Mouse (Mus musculus) heart, embryonic 16.5 days (tissue): Measurements from ENCODE around the gene Slc35a1. TPM values are rescaled to one million over a fixed set of nuclear protein-coding genes. Genes with fewer than 3 reads are reported as not detected.

Experiments
- ATAC-seq: fragments of 200-750 bp; cut with Nextera tagmentation; replicated peaks from 2 replicates; pipeline ENCODE4 v1.8.0; 2017; ENCODE audit warnings: moderate number of reproducible peaks; ENCODE audit not compliant: insufficient read depth, low FRiP score; ENCODE audit errors: extremely low read depth
- H3K27ac ChIP-seq: fragments of 300-500 bp; sonication (generic); 2 replicates; pipeline ENCODE4 v1.5.1; 2014; ENCODE audit warnings: mild to moderate bottlenecking, low read length, control low read depth, moderate library complexity
- H3K27me3 ChIP-seq: fragments of 300-500 bp; sonication (generic); 2 replicates; pipeline ENCODE4 v1.6.1; 2014; ENCODE audit warnings: low read length, mixed read lengths; ENCODE audit not compliant: control insufficient read depth, insufficient read depth
- H3K36me3 ChIP-seq: fragments of 300-500 bp; sonication (generic); 2 replicates; pipeline ENCODE4 v1.6.1; 2014; ENCODE audit not compliant: control insufficient read depth, insufficient read depth
- H3K4me1 ChIP-seq: fragments of 300-500 bp; sonication (generic); 2 replicates; pipeline ENCODE4 v1.6.1; 2014; ENCODE audit warnings: low read length, mixed read lengths; ENCODE audit not compliant: control insufficient read depth, insufficient read depth
- H3K4me2 ChIP-seq: fragments of 300-500 bp; sonication (generic); 2 replicates; pipeline ENCODE4 v1.6.1; 2014; ENCODE audit warnings: low read depth, mild to moderate bottlenecking, control low read depth, low read length
- H3K4me3 ChIP-seq: fragments of 300-500 bp; sonication (generic); 2 replicates; pipeline ENCODE4 v1.5.1; 2014; ENCODE audit warnings: mild to moderate bottlenecking, control low read depth, low read length
- H3K9ac ChIP-seq: fragments of 300-500 bp; sonication (generic); 2 replicates; pipeline ENCODE4 v1.6.1; 2014; ENCODE audit warnings: low read length, control low read depth
- H3K9me3 ChIP-seq: fragments of 300-500 bp; sonication (generic); replicated peaks from 2 replicates; pipeline ENCODE4 v1.6.1; 2016; ENCODE audit warnings: low read length; ENCODE audit not compliant: control insufficient read depth
- WGBS: fragments of 180-500 bp; shearing (Covaris S2); extraction: QIAGEN DNeasy Blood & Tissue Kit; methylation state at CpG from one replicate; pipeline ENCODE4 v1.1.7; 2014; 5-methylcytosine and 5-hydroxymethylcytosine counted together
- polyA plus RNA-seq: library from polyadenylated mRNA; unstranded; fragments of >200 nt; fragmentation: Nextera tagmentation; extraction: Ambion mirVana; gene quantifications from 2 replicates; pipeline ENCODE4 v1.2.1, GENCODE M21; 2015

The Slc35a1 gene
- polyA plus RNA-seq, 1 experiment from 2014 or later = 43.4 TPM

DNA sequence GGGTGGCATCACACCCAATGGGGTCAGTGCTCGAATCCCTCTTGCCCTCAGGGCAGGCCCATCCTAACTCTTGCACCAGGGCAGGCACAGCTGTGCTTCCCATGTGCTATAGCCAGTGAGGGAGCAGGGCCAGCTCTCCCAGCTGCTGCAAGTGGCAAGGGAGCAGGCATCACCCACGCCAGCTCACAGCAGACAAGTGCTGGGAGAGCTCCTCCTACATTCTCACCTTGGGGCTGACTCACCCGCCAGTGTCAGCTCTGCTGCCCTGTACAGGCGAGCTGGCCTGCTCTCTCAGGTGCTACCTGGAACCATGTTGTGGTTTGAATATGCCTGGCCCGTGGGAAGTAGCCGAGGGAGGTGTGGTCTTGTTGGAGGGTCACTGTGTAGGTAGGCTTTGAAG, 25.3 kb downstream of the Slc35a1 start:
- no peak overlapping the region for H3K4me3 ChIP-seq
- H3K4me1 ChIP-seq = no peaks in the 10 kb centered on the region
- H3K27me3 ChIP-seq = no peaks in the 10 kb centered on the region
- H3K9me3 ChIP-seq = no peaks in the 10 kb centered on the region
- 77% methylated on average over 6 of the region's 6 CpGs for WGBS
- no peak overlapping the region for H3K9ac ChIP-seq
- no peak overlapping the region for H3K27ac ChIP-seq
- H3K4me2 ChIP-seq = no peak overlapping the region
- H3K36me3 ChIP-seq = peaks cover 43% of the 10 kb centered on the region
- no peak for ATAC-seq

DNA sequence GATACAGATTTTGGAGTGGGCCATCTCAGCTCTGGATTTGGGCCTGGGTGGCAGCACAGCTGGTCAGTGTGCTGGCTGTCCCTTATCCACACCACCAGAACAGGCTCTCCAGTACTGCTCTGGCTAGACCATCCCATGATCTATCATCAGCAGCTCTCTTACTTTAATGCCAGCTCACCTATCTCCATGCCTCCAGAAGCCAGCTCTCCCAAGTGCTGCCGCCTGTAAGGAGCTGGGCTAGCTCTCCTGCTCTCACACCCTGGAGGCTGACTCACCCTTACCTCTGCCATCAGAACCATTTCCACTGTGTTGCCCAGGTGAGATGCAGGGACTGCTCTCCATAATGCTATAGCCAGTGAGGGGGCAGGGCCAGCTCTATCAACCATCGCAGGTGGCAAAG, 25.7 kb downstream of the Slc35a1 start:
- no peak for ATAC-seq
- no peaks in the 10 kb centered on the region for H3K27me3 ChIP-seq
- no peak overlapping the region for H3K4me2 ChIP-seq
- H3K36me3 ChIP-seq = peaks cover 46% of the 10 kb centered on the region
- H3K9me3 ChIP-seq = no peaks in the 10 kb centered on the region
- no peak overlapping the region for H3K4me3 ChIP-seq
- H3K27ac ChIP-seq = no peak overlapping the region
- no peaks in the 10 kb centered on the region for H3K4me1 ChIP-seq
- no peak overlapping the region for H3K9ac ChIP-seq
- WGBS = 88% methylated on average over 2 of the region's 2 CpGs

DNA sequence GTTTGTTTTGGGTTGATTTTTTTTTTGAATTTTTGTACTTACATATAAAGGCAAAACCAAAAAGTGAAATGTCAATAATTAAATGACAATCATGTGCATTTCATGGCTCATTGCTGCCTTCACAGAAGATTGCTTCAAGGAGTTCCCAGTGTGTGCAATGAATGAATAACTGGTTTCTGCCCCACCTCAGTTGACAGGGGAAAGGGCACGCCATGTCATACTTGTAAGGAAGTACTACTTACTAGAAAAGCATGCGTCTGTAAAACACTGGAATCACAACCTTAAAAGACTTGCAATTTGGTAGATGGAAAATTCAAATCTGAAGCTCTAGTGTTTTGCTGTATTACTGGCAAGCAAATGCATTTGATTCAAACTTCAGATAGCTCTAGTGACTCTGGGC, 28.2 kb downstream of the Slc35a1 start:
- Histone ChIP-seq H3K4me1 (no peaks in the 10 kb centered on the region), H3K27me3 (no peaks in the 10 kb centered on the region), H3K9ac (no peak overlapping the region), H3K9me3 (no peaks in the 10 kb centered on the region), H3K4me3 (no peak overlapping the region), H3K36me3 (peaks cover 55% of the 10 kb centered on the region), H3K4me2 (no peak overlapping the region), H3K27ac (no peak overlapping the region)
- WGBS = 87% methylated on average over 2 of the region's 2 CpGs
- no peak for ATAC-seq

DNA sequence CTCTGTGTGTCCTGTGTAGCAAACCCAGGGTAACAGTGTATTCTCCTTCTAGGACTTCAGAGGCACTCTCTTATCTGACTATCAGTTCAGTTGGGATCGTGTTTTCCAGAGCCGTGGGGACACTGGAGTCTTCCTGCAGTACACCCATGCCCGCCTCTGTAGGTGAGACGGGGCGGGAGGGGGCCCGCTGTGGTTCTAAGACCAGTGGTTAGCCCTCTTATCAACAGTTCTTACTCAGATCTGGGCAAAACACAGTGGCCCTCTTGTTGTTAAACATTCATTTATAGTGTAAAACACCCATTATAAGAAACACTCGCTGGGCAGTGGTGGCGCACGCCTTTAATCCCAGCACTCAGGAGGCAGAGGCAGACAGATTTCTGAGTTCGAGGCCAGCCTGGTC, 31.1 kb downstream of the Slc35a1 start:
- no peak for ATAC-seq
- 93% methylated on average over 10 of the region's 10 CpGs for WGBS

DNA sequence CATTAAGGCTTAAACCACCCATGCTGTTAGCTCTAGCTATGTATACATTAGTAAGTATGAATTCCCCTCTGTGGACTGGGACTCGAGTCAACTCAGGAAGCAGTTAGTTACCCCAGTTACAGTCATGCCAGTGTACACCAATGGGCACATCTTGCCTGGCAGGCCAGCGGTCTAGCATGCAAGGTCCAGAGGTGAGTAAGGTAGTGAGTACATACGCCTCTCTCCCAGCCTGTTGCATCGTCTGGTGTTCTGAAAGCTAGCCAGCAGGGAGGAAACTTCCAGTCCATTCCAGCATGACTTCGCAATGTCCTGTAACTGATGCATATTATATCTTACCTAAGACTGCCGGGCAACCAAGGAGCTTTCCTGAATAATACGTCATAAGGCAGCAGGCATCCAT, 34.1 kb downstream of the Slc35a1 start:
- Histone ChIP-seq H3K4me2 (no peak overlapping the region), H3K9me3 (no peaks in the 10 kb centered on the region), H3K27ac (no peak overlapping the region), H3K9ac (no peak overlapping the region), H3K36me3 (peaks cover 50% of the 10 kb centered on the region), H3K27me3 (no peaks in the 10 kb centered on the region), H3K4me3 (no peak overlapping the region), H3K4me1 (no peaks in the 10 kb centered on the region)
- no peak for ATAC-seq
- 89% methylated on average over 7 of the region's 7 CpGs for WGBS

More for the DNA sequence above, 31.1 kb downstream of the Slc35a1 start:
- Histone ChIP-seq H3K9me3 (no peaks in the 10 kb centered on the region), H3K4me3 (no peak overlapping the region), H3K27me3 (no peaks in the 10 kb centered on the region), H3K4me2 (no peak overlapping the region), H3K27ac (no peak overlapping the region), H3K9ac (no peak overlapping the region), H3K4me1 (no peaks in the 10 kb centered on the region), H3K36me3 (peaks cover 58% of the 10 kb centered on the region)

DNA sequence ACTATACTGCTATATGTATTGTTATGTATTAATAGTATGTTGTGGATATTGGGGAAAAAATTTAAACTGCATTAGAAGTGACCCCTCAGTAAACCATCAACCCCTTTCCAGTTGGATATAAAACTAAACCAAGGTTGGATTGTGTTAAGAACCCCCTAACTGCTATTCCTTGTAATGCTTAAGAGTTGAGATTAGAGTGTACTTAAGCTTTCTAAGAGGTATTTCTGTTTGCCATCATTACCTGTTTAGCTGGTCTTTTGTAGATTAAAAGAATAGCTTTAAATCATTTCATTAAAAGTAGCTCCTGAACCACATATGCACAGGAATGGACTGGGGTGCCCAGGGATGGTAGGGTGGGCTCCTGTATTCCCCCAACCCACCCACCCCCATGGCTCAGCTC, 42.5 kb downstream of the Slc35a1 start:
- Histone ChIP-seq H3K9ac (no peak overlapping the region), H3K4me2 (no peak overlapping the region), H3K36me3 (peaks cover 33% of the 10 kb centered on the region), H3K4me3 (no peak overlapping the region), H3K9me3 (no peaks in the 10 kb centered on the region), H3K27me3 (no peaks in the 10 kb centered on the region), H3K27ac (no peak overlapping the region), H3K4me1 (no peaks in the 10 kb centered on the region)
- no peak for ATAC-seq

DNA sequence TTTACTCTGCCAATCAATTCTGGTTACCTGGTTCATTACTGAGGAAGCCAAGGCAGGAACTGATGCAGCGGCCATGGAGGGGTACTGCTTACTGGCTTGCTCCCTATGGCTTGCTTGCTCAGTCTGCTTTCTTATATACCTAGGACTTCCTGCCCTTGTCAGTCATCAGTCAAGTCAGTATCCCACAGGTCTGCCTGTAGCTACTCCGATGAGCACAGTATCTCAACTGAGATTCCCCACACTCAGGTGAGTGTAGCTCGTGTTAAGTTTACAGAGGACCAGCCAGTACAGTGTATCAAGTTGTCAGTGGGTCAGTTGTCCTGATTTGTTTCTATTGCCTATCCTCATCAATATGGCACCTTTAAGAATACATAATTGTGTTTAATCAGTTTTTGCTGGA, 46.5 kb downstream of the Slc35a1 start:
- no peak overlapping the region for H3K4me2 ChIP-seq
- no peaks in the 10 kb centered on the region for H3K27me3 ChIP-seq
- no peak overlapping the region for H3K9ac ChIP-seq
- no peak for ATAC-seq
- no peaks in the 10 kb centered on the region for H3K4me1 ChIP-seq
- no peak overlapping the region for H3K27ac ChIP-seq
- H3K4me3 ChIP-seq = no peak overlapping the region
- 92% methylated on average over 3 of the region's 3 CpGs for WGBS
- H3K9me3 ChIP-seq = no peaks in the 10 kb centered on the region
- peaks cover 21% of the 10 kb centered on the region for H3K36me3 ChIP-seq

DNA sequence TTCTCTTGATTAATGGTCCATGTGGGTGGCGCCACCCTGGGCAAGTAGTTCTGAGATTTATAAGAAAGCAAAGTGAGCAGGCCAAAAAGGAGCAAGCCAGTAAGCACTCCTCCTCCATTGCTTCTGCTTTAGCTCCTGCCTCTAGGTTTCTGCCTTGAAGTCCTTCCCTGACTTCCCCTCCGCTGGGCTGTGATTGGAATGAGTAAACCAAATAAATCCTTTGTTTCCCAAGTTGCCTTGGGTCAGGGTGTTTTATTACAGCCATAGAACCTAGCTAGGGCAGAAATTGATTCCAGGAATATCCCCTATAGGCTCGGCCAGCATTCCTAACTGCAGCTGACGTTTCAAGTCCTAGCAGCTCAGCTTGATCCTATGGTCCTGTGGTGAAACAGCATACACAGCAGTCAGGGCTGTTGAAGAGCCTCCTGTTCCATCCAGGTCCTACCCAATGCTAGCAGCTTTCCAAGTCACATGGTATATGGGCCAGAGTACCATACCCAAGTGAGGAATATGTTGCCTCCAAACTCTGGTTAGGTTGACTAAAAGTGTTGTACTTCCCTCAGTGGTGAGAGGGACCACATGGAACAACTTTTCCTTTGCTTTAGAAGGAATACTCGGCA, 47.4 kb downstream of the Slc35a1 start:
- no peak overlapping the region for H3K4me2 ChIP-seq
- no peaks in the 10 kb centered on the region for H3K27me3 ChIP-seq
- WGBS = 87% methylated on average over 5 of the region's 5 CpGs
- H3K36me3 ChIP-seq = peaks cover 23% of the 10 kb centered on the region
- H3K4me3 ChIP-seq = no peak overlapping the region
- ATAC-seq = no peak
- no peak overlapping the region for H3K27ac ChIP-seq
- H3K4me1 ChIP-seq = no peaks in the 10 kb centered on the region
- no peak overlapping the region for H3K9ac ChIP-seq
- H3K9me3 ChIP-seq = no peaks in the 10 kb centered on the region

DNA sequence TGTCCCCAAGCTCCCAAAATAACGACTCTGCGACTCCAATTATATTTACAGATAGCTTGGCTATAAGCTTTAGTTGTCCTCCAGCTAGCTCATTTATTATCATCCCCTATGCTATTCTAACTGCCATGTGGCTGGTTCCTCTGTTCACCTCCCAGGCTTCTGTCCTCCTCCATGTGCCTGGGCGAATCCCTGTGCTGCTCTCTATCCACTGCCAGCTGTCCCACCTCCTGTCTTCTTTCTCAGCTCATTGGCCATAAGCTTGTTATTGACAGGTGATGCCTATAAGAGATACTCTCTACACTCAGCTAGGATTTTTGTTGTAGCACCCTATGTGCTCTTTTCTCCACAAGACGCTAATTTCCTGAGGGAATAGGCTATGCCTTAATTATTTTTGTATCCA, 49.4 kb downstream of the Slc35a1 start:
- WGBS = 83% methylated on average over 4 of the region's 4 CpGs
- H3K4me3 ChIP-seq = no peak overlapping the region
- H3K4me2 ChIP-seq = no peak overlapping the region
- H3K9me3 ChIP-seq = no peaks in the 10 kb centered on the region
- no peak for ATAC-seq
- H3K27me3 ChIP-seq = no peaks in the 10 kb centered on the region
- peaks cover 29% of the 10 kb centered on the region for H3K36me3 ChIP-seq
- no peak overlapping the region for H3K27ac ChIP-seq
- H3K9ac ChIP-seq = no peak overlapping the region
- no peaks in the 10 kb centered on the region for H3K4me1 ChIP-seq
